Mouse (Mus musculus) bone marrow macrophage, adult 2 months (primary cell): ENCODE data around the gene Nars2. TPM values are rescaled to one million over a fixed set of nuclear protein-coding genes. Genes with fewer than 3 reads are reported as not detected.

ENCODE experiments used
- H3K27ac ChIP-seq: 2 replicates; pipeline ENCODE4 v1.5.1; 2012; ENCODE audit warnings: low read depth, low read length; ENCODE audit not compliant: insufficient read depth
- H3K4me1 ChIP-seq: 2 replicates; pipeline ENCODE4 v1.6.1; 2012; ENCODE audit warnings: low read length; ENCODE audit not compliant: control insufficient read depth, insufficient read depth
- H3K4me3 ChIP-seq: 2 replicates; pipeline ENCODE4 v1.5.1; 2012; ENCODE audit warnings: mild to moderate bottlenecking, low read length, moderate library complexity; ENCODE audit not compliant: insufficient read depth
- CTCF ChIP-seq: IDR thresholded peaks from 2 replicates; pipeline ENCODE4 v1.5.1; 2012; ENCODE audit warnings: low read depth, mild to moderate bottlenecking, low read length, moderate library complexity
- POLR2A ChIP-seq: IDR thresholded peaks from 2 replicates; pipeline ENCODE4 v1.6.1; 2012; ENCODE audit warnings: mild to moderate bottlenecking, low read depth, low read length, borderline replicate concordance
- polyA plus RNA-seq: library from polyadenylated mRNA; stranded (reverse); fragments of >200 nt; gene quantifications from 2 replicates; pipeline ENCODE4 v1.2.4, GENCODE M21; 2012; ENCODE audit not compliant: missing spikeins, insufficient read depth, insufficient read length

Nars2 gene
- polyA plus RNA-seq, 1 experiment = 2.8 TPM

DNA sequence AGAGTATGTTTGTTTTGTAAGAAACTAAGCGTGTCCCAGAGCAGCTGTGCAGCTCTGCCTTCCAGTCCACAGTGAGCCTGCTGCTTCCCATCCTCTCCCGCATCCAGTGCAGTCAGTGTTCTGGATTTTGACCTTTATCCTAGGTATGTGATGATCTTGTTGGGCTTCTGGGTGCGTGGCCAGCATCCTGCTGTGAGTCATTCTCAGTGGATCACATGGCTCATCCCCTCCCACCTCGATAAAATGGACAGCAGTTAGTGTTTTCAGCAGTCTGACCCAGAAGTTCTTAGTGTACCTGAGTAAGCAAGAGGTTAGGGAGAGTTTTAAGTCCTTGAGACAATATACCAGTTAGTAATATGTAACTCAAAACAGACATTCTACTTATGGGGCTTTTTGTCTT lies 36.4 kb downstream of the Nars2 start:
- H3K27ac ChIP-seq = no peak overlapping the region
- H3K4me1 ChIP-seq = peaks cover 34% of the 10 kb centered on the region
- H3K4me3 ChIP-seq = no peak overlapping the region
- TF ChIP-seq CTCF = no peak
- TF ChIP-seq POLR2A = no peak

DNA sequence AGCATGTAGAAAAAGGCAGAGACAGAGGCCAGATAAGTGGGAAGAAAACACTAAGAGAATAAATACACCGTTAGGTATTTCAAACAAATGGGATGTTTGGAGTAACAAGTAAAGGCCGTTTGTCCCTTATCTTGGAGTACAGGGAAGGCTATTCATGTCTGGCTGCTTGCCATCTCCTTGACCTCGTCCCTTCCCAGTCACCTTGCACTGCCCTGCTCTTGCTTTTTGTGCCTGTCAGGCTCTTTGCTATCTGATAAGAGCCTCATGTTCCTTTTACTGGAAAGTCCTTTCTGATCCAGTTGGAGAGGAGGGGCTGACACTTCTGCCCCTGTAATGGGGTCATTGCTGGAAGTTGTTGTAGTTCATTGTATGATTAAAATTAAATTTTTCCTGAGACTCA lies 61.7 kb downstream of the Nars2 start:
- Histone ChIP-seq H3K4me3 (no peak overlapping the region), H3K27ac (no peak overlapping the region), H3K4me1 (peaks cover 10% of the 10 kb centered on the region)
- TF ChIP-seq POLR2A = no peak

DNA sequence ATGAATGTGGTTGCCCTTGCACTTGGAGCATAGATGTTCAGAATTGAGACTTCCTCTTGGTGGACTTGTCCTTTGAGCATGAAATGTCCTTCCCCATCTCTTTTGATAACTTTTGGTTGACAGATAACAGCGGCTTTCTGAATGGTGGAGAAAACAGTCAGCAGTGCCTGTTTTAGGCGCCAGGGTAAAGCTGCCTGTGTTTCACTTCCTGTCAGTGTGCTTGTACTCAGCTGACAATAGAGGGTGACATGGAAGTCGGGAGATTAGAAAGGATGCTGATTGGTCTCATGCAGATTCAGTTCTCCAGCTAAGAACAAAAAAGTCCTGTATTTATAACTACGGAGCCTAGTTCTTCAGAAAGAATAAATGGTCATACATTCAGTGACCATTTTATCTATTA lies 66.7 kb downstream of the Nars2 start:
- H3K4me1 ChIP-seq = peaks cover 20% of the 10 kb centered on the region
- TF ChIP-seq POLR2A (no peak), CTCF (no peak)
- H3K4me3 ChIP-seq = no peak overlapping the region
- H3K27ac ChIP-seq = peak overlapping the region; percentile 56

DNA sequence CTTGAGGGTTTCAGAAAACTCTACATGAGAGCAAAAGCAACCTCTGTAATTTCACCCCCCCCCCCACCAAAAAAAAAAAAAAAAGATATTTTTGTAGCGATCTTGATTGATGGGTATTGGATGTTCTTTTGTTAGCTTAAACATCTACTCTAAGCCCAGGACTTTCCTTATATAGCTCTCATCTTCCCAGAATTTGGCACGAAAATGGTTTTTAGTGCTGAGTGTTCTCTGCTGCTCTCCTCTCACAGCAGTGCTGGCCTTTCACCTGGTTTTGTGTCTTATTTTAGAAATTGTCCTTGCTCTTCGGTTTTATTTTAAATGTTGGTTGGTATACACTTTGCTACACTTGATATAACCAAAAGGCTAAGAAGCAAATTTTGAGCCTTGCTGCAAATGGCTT lies 67.1 kb downstream of the Nars2 start:
- TF ChIP-seq POLR2A = no peak
- no peak for TF ChIP-seq CTCF
- H3K27ac ChIP-seq = peak overlapping the region; percentile 46
- H3K4me1 ChIP-seq = peaks cover 17% of the 10 kb centered on the region
- no peak overlapping the region for H3K4me3 ChIP-seq

DNA sequence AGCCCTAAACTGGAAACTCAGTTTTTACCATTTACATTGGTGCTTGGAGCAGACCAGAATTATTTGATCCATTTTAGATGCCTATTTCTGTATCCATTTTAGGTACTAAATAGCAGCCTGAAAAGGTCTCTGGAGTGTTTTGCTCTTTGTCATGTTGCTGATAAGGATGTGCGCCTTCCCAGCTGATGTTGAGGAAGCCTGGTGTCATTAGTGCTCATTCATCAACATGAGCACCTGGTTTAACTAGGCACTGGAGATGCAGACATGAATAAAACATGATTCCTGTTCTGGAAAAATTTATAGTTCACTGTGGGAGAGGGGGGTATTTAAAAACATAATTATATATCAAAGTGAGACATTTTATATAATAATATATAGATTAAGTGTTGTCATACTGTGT lies 68.0 kb downstream of the Nars2 start:
- TF ChIP-seq POLR2A (no peak), CTCF (no peak)
- Histone ChIP-seq H3K4me3 (no peak overlapping the region), H3K4me1 (peaks cover 11% of the 10 kb centered on the region), H3K27ac (0 out of 2 replicates have a peak overlapping the region, but pooled peaks have one; percentile 66)

DNA sequence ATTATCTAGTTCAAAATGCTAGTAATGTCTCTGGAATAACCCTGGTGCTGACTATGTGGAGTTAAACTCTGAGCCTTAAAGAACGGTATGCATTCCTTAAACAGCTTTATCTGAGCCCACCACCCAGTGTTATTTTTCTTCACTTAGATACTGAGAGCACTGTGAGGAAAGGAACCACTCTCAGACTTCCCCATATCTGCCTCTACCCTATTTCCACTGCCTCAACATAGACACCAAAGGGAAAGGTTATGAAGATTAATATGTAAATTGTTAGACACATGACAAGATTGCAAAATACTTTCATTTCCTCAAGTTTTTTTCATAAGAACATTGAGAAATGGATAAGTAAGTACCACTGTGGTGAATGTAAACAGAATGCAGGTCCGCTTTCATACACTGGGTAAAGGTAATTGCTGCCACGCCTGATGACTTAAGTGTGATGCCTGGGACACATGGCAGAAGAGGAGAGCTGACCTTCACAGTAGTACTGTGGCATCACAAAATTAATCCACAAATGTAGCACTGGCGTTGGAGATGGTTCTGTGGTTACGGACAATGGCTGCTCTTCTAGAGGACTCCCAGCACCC lies 75.6 kb downstream of the Nars2 start:
- no peak for TF ChIP-seq POLR2A
- TF ChIP-seq CTCF = no peak
- Histone ChIP-seq H3K27ac (peak overlapping the region; percentile 95), H3K4me3 (no peak overlapping the region), H3K4me1 (peaks cover 39% of the 10 kb centered on the region)

DNA sequence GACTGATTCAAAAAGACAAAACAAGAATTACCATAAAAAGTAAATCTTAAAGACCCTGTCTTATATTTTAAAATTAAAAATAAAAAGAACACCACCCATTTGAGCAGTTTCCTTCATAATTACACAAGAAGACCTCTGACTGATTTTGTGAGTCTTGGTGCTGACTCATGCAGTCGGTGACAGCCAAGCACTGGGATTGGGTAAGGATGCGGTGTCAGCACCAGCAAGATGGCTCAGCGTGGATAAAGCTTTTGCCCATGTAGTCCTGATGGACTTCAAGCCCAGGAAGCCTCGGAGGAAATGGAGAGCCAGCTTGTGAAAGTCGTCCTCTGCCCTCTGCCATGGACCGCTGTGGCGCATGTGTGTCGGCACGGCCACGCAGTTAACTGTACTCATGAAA lies 77.8 kb downstream of the Nars2 start:
- H3K4me1 ChIP-seq = peaks cover 51% of the 10 kb centered on the region
- TF ChIP-seq POLR2A (no peak), CTCF (no peak)
- peak overlapping the region; percentile 79 for H3K27ac ChIP-seq
- H3K4me3 ChIP-seq = no peak overlapping the region

DNA sequence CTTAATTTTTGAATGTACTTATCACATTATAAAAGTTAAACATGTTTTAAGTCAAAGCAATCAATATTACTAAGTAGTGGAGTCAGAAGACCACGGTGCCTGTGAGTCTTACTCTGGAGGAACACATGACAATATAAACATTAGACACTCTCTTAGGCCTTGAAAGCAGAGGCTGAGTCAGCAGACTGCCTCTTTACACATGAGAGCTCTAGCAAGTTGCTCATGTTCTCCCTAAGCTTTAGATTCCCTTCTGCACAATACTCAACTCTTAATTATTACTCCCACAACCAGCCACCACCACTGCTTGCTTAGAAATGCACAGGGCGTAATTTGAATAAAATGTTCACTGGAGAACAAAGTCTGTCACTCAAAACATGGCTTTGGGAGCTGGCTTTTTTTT lies 81.1 kb downstream of the Nars2 start:
- no peak overlapping the region for H3K27ac ChIP-seq
- peaks cover 53% of the 10 kb centered on the region for H3K4me1 ChIP-seq
- no peak overlapping the region for H3K4me3 ChIP-seq
- TF ChIP-seq POLR2A = no peak

DNA sequence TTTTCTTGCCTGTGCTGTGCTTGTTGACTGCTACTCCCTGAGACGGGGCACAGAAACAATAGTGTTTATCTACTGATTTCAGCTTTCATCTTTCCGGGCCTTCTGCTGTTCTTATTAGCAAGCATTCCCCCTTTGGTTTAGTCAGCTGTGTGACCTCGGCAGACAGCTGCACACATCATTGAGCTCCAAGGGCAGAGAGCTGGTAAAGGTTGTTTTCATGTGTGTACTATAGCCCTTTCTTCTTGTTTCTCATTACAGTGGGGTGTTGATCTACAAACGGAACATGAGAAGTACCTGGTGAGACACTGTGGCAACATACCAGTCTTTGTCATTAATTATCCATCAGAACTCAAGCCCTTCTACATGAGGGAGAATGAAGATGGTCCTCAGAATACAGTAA lies 88.3 kb downstream of the Nars2 start:
- no peak for TF ChIP-seq POLR2A
- TF ChIP-seq CTCF = no peak
- Histone ChIP-seq H3K4me3 (no peak overlapping the region), H3K4me1 (peaks cover 19% of the 10 kb centered on the region), H3K27ac (no peak overlapping the region)

DNA sequence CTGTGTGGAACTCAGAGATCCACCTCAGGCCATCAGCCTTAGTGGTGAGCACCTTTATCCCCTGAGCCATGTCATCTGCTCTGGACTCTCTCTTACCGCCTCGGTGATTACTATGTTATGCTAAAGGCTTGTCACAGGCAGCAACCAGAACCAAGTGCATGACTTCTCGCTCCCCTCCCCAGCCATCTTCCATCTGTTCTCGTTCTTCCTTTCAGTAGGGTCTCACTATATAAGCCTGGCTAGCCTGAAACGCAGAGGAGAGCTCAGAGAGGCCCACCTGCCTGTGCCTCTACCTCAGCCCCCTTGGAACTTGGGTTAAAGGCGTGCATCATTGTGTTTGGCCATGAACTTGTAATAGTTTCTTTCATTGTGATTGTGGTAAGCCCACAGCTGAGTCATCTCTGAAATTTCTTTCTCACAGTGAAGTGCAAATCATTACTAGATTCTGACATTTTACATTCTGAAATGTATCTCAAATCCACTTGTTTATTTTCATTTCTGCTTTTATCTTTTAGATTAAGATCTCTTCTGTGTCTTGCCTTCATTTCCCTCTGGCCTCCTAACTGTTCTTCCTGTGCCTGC lies 90.7 kb downstream of the Nars2 start:
- TF ChIP-seq POLR2A (no peak), CTCF (no peak)
- no peak overlapping the region for H3K4me3 ChIP-seq

DNA sequence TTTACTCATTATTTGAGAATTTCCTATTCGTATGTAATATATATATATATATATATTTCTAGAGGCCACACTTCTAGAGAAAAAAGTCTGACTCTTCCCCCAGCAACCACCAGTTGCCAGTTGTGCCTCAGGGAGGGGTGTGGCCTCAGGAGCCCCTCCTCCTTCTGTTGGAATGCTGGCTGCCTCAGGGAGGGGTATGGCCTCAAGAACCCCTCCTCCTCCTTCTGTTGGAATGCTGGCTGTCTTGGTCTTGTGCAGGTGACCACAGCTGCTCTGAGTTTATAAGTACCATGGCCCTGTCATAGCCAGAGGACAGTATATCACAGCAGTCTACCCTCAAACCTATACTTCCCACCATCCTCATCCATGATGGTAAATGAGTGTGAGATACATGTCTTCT lies 91.7 kb downstream of the Nars2 start:
- TF ChIP-seq POLR2A (no peak), CTCF (no peak)
- H3K27ac ChIP-seq = no peak overlapping the region
- peaks cover 10% of the 10 kb centered on the region for H3K4me1 ChIP-seq
- no peak overlapping the region for H3K4me3 ChIP-seq

More for the DNA sequence above, 90.7 kb downstream of the Nars2 start:
- H3K4me1 ChIP-seq = peaks cover 10% of the 10 kb centered on the region
- H3K27ac ChIP-seq = no peak overlapping the region
